Mouse (Mus musculus) layer of hippocampus, adult 9-10 months (tissue): ENCODE data around the gene Irak2.
"Not testable (repeated sequence)": the region's sequence is repeated elsewhere in the genome, so short reads cannot be mapped to it uniquely, and the experiment has no call there.

Source experiments
- DNase-seq: peaks from one replicate; pipeline ENCODE4 v3.0.0; 2022; ENCODE audit warnings: low spot score

Gene Irak2

GRCm38 (mm10) chr6:113668287-113669154 lies 30.3 kb downstream of the Irak2 start:
- DNase-seq: no peak

DNA sequence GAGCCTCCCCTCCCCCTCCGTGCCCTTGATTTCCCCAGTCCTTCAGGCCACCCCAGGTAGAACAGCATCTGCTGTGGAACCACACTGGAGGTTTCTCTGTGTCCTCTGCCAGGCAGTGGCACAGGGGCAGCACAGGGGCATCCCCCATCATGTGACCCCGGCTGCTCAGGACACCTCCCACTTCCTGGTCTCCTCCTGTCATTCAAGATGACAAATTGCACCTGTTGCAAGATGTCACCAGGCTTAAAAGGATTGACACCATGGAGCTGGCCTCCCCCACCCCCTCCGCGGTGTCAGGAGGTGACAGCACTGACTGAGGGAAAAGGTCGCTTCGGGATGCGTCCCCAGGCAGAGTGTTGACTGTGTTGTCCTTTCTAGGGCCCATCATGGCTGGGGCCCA lies 31.6 kb downstream of the Irak2 start:
- DNase-seq: no peak

DNA sequence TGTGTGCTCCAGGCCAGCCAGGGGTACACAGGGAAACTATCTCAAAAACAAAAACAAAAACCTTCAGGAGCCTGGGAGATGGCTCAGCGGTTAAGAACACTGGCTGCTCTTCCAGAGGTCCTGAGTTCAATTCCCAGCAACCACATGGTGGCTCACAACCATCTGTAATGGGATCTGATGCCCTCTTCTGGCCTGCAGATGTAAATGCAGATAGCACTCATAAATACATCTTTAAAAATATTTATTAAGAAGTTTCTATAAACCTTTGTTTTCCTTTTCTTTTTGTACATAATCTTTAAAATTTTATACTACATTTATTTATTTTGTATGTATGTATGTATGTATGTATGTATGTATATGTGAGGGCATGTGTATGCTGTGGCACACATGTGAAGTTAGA lies 33.8 kb downstream of the Irak2 start:
- DNase-seq: not testable (repeated sequence)

- DNase-seq: no peak
These were observed 34.7 kb downstream of the Irak2 start for GRCm38 (mm10) chr6:113672989-113673388.

DNA sequence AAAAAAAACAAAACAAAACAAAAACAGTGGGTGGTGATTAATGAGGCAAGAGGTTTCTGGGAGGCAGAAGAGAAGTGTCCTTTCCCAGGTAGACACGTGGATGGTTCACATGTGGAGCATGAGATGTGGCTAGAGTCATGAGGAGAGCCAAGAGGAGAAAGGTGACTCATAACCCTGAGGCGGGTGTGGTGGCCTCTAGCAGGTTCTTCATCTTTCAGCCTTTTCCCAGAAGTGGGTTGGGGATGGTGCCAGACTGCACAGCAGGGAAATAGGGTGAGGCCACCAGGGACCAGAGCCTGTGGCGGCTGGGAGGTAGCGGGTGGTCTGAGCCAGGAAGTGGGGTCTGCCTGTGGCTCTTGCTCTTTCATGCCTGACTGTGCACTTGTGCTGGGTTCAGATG lies 37.0 kb downstream of the Irak2 start:
- DNase-seq: no peak

DNA sequence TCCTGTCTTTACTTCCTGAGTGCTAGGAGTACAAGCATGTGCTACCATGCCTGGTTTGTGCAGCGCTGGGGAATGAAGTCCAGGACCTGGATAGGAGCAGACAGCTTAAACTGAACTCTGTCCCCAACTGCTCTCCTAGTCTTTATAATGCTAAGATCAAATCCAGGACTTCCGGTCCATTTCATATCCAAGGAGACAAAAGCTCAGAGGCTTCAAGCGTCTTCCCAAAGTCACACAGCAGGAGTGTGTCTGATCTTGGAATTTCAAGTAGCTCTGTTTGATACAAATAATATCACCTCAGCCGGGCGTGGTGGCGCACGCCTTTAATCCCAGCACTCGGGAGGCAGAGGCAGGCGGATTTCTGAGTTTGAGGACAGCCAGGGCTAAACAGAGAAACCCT lies 37.7 kb downstream of the Irak2 start:
- no peak for DNase-seq

DNA sequence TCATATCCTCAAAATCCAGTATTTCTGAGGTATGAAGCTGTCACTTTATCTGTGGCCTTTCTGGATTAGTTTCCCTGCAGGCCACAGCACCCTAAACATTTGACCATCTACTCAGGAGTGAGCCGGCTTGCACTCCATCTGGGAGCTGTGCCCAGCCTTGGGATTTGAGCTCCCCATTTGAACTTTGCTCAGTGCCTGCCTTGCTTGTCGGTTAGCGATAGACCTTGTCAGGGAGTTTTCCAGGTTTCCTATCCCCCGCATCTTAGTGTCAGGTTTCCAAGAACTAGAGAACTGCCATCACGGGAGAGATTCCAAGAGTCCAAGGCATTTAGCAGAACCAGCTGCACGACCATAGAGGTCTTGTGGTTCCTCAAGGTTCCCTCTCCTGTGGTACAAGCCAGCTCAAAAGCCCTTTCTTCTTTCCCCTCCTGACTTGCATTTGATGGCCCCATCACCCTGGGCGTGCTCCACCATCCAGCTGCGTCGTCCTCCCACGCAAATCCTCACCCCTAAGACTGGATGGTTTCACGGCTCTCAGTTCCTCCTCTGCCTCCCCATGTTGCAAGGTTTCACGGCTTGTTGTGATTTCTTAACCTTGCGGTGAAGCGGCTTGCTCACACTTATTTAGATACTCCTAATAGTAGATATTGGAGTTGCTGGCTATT lies 38.9 kb downstream of the Irak2 start:
- DNase-seq: no peak

- no peak for DNase-seq
These were observed 40.2 kb downstream of the Irak2 start for GRCm38 (mm10) chr6:113678246-113679012.

- no peak for DNase-seq
These were observed 41.8 kb downstream of the Irak2 start for GRCm38 (mm10) chr6:113679993-113680566.

GRCm38 (mm10) chr6:113681271-113681670 lies 43.0 kb downstream of the Irak2 start:
- peak; percentile 85 for DNase-seq

DNA sequence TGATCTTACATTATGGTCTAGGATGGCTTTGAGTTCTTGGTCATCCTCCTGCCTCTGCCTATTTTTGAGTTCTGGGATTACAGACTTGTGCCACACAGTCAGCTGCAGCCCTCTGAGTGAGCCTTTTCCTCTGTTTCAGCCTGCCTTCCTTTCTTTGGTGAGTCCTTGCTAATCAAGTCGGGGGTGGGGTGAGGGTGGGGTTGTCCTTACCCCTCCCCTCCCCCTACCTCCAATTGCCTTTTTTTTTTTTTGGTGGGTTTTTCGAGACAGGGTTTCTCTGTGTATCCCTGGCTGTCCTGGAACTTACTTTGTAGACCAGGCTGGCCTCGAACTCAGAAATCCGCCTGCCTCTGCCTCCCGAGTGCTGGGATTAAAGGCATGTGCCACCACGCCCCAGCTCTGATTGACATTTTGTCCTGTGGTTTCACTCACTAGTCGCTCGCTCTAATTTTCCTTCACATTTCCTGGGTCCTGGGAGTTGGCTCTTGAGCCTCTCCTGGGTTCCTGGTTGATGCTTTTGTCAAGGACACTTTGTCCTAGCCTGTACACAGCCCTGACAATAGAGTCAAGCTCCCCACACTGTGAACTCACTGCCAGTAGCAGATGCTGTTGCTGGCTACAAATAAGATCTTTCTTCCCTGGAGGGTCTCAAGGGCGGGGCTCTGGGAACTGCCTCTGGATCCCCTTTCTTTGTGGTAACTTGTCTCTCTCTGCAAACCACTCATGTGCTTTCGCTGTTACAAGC lies 45.0 kb downstream of the Irak2 start:
- DNase-seq: no peak

DNA sequence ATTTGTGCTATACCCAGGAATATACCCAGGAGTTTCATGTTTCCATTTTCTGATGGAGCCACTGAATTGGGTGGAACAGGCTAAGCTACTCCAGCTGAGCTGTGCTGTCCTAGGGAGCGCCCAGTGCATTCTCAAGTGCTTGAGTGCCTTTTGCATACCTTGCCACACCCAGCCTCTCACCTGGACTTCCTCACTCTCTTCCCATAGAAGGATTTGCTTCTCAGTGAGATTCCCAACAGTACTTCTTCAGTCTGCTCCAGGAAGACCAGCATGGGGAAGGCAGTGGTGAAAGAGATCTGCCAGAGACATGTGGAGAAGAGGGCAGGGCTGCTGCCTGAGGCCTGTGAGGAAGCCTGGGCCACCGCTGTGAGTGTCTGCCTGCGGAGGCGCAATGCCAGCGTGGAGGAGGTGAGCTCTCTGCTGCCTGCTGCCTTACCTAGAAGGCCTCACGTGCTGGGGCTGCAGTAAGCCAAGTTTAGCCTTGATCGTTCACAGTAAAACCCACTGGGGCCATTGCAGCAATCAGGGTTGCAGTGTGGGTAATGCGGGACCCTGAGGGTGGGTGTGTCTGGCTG lies 48.4 kb downstream of the Irak2 start:
- DNase-seq: no peak

DNA sequence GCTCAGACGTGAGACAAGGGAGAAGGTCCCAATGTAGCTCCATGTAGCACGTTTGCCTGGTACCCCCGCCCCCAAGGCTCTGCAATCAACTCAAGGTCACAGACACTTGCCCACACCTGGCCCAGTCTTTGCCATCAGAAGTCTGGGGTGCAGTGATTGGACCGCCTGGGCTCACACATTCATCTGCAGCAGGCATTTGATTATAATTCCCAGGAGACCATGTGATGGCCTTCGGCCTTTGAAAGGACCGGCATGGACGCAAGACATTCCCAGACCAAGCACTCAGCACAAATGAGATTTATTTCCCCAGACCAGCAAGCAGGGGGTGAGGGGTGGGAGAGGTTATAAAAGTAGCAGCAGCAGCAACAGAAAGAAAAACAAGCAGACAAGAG lies 51.7 kb downstream of the Irak2 start:
- DNase-seq: no peak

DNA sequence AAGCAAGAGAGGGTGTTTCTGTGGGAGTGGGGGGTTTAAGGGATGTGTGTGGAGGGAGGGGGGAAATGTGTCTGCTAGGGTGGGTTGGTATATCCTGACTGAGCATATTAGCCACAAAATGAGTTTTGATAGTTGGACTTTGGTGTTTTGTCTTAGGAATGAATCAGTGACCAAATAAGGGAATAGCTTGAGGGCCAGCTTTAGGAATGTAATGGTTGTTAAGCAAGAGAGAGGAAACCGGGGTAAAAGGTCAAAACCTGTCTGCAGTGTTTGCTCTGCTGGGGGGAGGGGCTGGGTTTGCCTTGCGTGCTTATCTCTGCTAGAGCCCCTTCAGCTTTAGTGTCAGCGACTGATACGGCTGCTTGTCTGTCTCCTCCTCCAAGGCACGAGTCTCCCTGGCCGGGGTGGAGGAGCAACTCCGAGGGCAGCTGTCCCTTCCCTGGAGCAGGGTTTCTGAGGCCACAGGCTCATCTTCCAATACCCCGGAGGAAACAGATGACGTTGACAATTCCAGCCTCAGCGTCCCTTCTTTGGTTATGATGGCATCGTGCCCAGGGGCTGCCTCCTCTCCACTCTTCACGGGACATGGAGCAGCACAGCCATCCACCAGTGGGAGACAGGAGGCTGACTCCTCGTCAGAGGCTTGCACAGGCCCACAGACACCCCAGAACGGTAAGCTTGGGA lies 52.3 kb downstream of the Irak2 start:
- no peak for DNase-seq

DNA sequence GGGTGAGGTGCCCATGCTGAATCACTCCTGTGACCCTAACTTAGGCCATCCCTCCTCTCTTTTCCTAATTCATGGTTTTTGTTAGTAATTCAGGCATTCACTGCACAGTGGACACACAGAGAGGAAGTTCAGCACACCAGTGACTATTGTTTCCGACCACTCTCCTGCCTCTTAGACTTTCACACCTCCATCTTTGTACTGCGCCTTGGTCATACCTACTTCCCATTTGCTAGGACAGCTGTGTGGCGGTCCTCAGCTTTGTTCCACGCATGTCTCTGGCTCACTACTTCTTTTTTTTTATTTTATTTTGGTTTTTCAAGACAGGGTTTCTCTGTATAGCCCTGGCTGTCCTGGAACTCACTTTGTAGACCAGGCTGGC lies 52.8 kb downstream of the Irak2 start:
- no peak for DNase-seq

GRCm38 (mm10) chr6:113692661-113693133 lies 54.4 kb downstream of the Irak2 start:
- DNase-seq: no peak

GRCm38 (mm10) chr6:113693377-113693776 lies 55.1 kb downstream of the Irak2 start:
- no peak for DNase-seq

GRCm38 (mm10) chr6:113695203-113695602 lies 56.9 kb downstream of the Irak2 start:
- DNase-seq: no peak

GRCm38 (mm10) chr6:113695766-113696355 lies 57.6 kb downstream of the Irak2 start:
- DNase-seq: no peak

DNA sequence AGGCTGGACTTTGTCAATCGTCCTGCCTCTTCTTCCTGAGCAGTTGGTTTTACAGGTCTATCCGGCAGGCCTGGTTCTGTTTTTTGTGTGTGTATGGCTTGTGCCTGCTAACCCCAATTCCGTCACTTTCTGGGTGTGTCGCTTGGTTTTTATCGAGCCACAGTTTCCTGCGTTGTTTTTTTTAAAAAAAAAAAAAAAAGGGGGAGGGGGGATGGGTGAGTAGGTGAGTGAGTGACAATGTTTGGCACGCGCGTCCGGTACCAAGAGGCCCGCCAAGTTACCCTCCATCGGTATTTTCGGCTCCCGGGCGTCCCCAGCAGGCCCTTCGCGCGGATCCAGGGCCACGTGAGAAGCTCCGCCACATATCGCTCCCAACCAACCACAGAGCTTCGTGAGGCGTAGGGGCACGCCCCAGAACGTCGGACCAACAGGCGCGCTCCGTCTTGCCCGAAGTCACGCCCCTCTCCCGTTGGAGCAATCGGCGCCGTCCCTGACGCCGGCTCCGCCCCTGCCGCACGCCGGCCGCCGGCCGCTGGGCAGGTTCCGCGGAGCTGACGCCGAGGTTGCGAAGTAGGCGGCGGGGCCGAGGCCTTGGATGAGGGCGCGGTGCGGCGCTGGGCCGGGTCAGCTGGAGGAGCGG lies 58.4 kb downstream of the Irak2 start, which contains the start of gene Tatdn2:
TSS of gene Tatdn2 (plus strand) at position 469 of the 640 bp plus-strand sequence.
- peak; percentile 87 for DNase-seq
